Mouse (Mus musculus) spleen, adult 2 months (tissue): Measurements from ENCODE around the gene Ulk4. TPM values are rescaled to one million over a fixed set of nuclear protein-coding genes. Genes with fewer than 3 reads are reported as not detected.
"Not testable (repeated sequence)": the region's sequence is repeated elsewhere in the genome, so short reads cannot be mapped to it uniquely, and the experiment has no call there.

ENCODE experiments used
- DNase-seq, 2 experiments: peaks; one replicate each; pipeline versions ENCODE4 v3.0.0 to v3.0.0-alpha.2; 2012 to 2021; ENCODE audit warnings: low spot score in 2 of 2, low read depth in 1 of 2
- H3K27ac ChIP-seq: fragments of 200-500 bp; 2 replicates; pipeline ENCODE4 v1.5.1; 2012; ENCODE audit warnings: low read length, inconsistent platforms; ENCODE audit not compliant: insufficient read depth
- H3K27me3 ChIP-seq: fragments of 200-500 bp; 2 replicates; pipeline ENCODE4 v1.6.1; 2012; ENCODE audit warnings: mild to moderate bottlenecking, moderate library complexity, low read length, inconsistent platforms; ENCODE audit not compliant: control insufficient read depth, insufficient read depth
- H3K36me3 ChIP-seq: fragments of 200-500 bp; 2 replicates; pipeline ENCODE4 v1.6.1; 2012; ENCODE audit warnings: mild to moderate bottlenecking, low read length, inconsistent platforms; ENCODE audit not compliant: control insufficient read depth, insufficient read depth
- H3K4me1 ChIP-seq: fragments of 200-500 bp; 2 replicates; pipeline ENCODE4 v1.6.1; 2011; ENCODE audit warnings: inconsistent platforms; ENCODE audit not compliant: control insufficient read depth, insufficient read depth, insufficient read length
- H3K4me3 ChIP-seq: fragments of 200-500 bp; 2 replicates; pipeline ENCODE4 v1.5.1; 2011; ENCODE audit warnings: mild to moderate bottlenecking, inconsistent platforms; ENCODE audit not compliant: insufficient read depth, insufficient read length; ENCODE audit errors: extremely low read depth
- CTCF ChIP-seq: fragments of 200-500 bp; IDR thresholded peaks from 2 replicates; pipeline ENCODE4 v1.5.1; 2011; ENCODE audit warnings: mild to moderate bottlenecking, inconsistent platforms; ENCODE audit not compliant: insufficient read depth, insufficient read length, insufficient replicate concordance; ENCODE audit errors: extremely low read depth
- POLR2A ChIP-seq: fragments of 200-500 bp; IDR thresholded peaks from 2 replicates; pipeline ENCODE4 v1.6.1; 2011; ENCODE audit warnings: low read depth, low read length, inconsistent platforms
- WGBS: fragments of 180-500 bp; shearing (Covaris S2); methylation state at CpG from one replicate; pipeline ENCODE4 v1.1.7; 2018; 5-methylcytosine and 5-hydroxymethylcytosine counted together
- polyA plus RNA-seq: library from polyadenylated mRNA; depleted of rRNA; stranded (reverse); fragments of >200 nt; gene quantifications from 2 replicates; pipeline ENCODE4 v1.2.3, GENCODE M21; 2012

The Ulk4 gene
- polyA plus RNA-seq, 1 experiment = 0.39 TPM

DNA sequence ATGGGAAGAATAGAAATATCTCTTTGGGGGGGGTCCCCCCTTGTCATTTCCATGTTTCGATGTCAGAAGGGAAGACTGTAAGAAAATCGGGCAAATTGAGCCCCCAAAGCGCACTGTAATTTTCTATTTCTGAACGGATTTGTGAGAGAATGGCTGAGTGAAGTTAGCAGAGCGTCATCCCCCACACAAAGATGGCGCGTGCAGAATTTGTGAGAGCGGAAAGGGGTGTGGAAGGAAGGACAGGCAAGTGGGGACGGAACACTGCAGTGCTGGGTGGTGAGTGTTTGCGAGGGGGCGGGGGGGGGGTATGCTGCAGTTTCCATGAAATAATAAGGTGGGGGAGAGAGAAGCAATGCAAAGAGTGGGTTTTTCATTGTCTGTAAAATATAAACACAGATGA, 347.9 kb downstream of the Ulk4 start, which contains the start of gene Ctnnb1:
Gene Ctnnb1, plus strand, starts transcription at position 136 of the 400 bp plus-strand sequence.
- Histone ChIP-seq H3K27ac (no peak within 1 kb of the TSS), H3K4me1 (no peaks in the 10 kb centered on the region), H3K27me3 (no peaks in the 10 kb centered on the region), H3K4me3 (no peak within 1 kb of the TSS), H3K36me3 (no peaks in the 10 kb centered on the region)
- WGBS = 95% methylated on average over 11 of the region's 11 CpGs
- no peak for TF ChIP-seq POLR2A
- TF ChIP-seq CTCF = no peak
- DNase-seq = no peak

DNA sequence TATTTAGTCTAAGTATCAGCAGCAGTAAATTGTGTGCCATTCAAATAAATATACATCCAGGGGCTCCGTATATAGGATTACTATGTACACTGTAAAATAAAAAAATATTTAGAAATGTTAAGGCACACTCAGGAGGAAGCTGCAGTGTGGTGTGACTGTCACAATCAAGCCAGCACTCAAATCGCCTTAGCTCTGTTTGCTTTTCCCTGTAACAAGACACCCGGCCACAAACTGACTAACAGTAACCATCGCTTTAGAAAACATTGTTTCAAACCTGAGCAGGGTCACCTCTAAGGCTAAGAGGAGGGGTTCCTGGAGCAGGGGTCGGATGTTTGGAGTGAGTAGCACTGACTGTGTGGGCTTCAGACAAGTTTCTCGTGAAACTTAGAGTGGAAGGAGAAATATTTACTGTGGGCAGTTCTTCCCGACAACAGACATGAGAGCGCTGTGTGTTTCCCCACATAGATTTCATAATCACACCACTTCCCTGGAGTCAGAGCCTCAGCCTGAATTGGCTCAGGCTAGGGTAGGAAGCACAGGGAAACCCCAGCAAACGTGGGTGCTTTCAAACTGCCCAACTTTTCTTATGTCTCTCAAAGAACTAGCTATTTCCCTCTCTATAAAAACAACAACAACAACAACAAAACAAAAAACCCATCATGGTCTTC, 349.9 kb downstream of the Ulk4 start:
- no peak overlapping the region for H3K27ac ChIP-seq
- 70% methylated on average over 9 of the region's 9 CpGs for WGBS
- H3K36me3 ChIP-seq = no peaks in the 10 kb centered on the region
- H3K4me3 ChIP-seq = no peak overlapping the region
- TF ChIP-seq POLR2A = no peak
- TF ChIP-seq CTCF = no peak
- no peak for DNase-seq
- H3K27me3 ChIP-seq = no peaks in the 10 kb centered on the region
- peaks cover 6% of the 10 kb centered on the region; the same call in 1 of the 2 replicates for H3K4me1 ChIP-seq

DNA sequence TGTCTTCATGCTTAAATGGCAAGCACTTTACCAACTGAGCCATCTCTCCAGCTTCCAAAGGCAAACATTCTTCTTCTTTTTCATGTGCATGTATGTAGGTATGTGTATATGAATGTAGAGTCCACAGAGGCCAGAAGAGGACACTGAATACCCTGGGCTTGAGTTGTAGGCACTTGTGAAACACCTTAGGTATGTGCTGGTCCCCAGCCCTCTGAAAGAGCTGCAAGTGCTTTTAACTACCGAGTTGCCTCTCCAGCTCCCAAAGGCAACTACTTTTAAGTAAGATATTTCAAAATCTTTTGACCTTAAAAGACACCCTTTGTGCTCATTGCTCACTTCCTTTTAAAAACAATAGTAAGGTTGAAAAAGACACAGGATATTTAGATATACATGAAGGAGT, 350.9 kb downstream of the Ulk4 start:
- WGBS = 57% methylated on average over 1 of the region's 1 CpGs
- no peaks in the 10 kb centered on the region for H3K27me3 ChIP-seq
- H3K4me3 ChIP-seq = no peak overlapping the region
- peaks cover 6% of the 10 kb centered on the region; the same call in 1 of the 2 replicates for H3K4me1 ChIP-seq
- no peak overlapping the region for H3K27ac ChIP-seq
- no peaks in the 10 kb centered on the region for H3K36me3 ChIP-seq
- no peak for DNase-seq
- TF ChIP-seq POLR2A = no peak
- no peak for TF ChIP-seq CTCF

DNA sequence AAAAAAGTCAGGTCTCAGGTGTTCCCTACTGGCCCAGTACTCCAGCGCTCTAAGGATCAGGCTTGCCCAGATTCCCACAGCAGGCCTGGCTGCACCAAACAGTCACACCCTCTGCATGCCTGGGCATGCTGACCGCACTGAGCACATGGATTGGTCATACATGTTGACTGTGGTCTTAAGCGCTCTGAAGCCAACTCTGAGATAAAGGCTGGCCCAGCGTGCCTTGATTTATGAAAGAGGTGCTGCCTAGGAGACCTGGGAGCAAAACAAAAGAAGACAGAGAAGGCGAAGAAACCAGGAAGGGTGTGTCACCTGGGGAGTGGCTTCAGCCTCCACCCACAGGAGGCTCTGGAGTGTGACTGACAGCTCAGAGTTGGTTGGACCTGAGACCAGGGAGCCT, 357.9 kb downstream of the Ulk4 start:
- Histone ChIP-seq H3K27ac (no peak overlapping the region), H3K4me3 (no peak overlapping the region), H3K36me3 (no peaks in the 10 kb centered on the region), H3K27me3 (no peaks in the 10 kb centered on the region), H3K4me1 (peaks cover 11% of the 10 kb centered on the region; the same call in 1 of the 2 replicates)
- WGBS = 75% methylated on average over 5 of the region's 5 CpGs
- TF ChIP-seq POLR2A = no peak
- no peak for TF ChIP-seq CTCF
- DNase-seq = no peak

DNA sequence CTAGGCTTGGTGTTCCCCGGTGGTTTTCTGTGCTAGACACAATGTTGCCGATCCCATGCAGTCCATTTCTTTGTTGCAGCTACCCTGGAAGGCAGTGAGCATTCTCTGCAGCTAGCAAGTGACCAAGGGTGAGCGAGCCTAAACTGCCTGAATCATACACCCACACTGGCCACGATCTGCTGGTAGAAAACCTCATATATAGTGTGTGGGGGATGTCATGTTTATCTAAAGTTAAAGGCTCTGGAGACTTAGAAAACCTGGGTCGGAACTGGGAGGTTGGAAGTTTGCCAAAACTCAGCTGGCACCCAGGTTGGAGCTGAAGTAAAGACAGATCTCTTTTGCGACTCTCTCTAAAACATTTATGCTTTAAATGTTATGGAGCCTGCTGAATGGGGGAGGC, 358.4 kb downstream of the Ulk4 start:
- no peak overlapping the region for H3K27ac ChIP-seq
- no peak overlapping the region for H3K4me3 ChIP-seq
- H3K36me3 ChIP-seq = no peaks in the 10 kb centered on the region
- 61% methylated on average over 6 of the region's 6 CpGs for WGBS
- TF ChIP-seq CTCF (no peak), POLR2A (no peak)
- H3K4me1 ChIP-seq = peaks cover 8% of the 10 kb centered on the region; the same call in 1 of the 2 replicates
- no peak for DNase-seq
- no peaks in the 10 kb centered on the region for H3K27me3 ChIP-seq

DNA sequence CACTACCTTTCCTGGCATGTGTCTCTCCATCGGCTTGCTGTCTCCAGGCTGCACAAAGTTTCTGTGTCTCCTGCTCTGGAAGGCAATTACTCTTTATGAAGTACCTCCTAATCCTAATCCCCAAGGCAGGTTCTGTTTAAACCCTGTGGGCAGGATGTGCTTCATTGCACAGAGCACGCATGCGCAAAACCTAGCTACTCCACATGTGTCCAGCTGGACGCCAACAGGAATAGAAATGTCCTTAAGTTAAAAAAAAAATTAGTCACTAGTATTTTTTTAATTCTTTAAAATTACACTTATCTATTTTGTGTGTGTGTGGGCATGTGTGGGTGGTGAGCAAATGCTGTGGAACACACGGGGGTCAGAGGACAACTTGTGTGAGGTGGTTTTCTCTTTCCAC, 358.8 kb downstream of the Ulk4 start:
- H3K4me3 ChIP-seq = no peak overlapping the region
- DNase-seq = no peak
- no peaks in the 10 kb centered on the region for H3K27me3 ChIP-seq
- H3K36me3 ChIP-seq = no peaks in the 10 kb centered on the region
- H3K4me1 ChIP-seq = peaks cover 5% of the 10 kb centered on the region; the same call in 1 of the 2 replicates
- 86% methylated on average over 5 of the region's 5 CpGs for WGBS
- H3K27ac ChIP-seq = no peak overlapping the region
- TF ChIP-seq CTCF (no peak), POLR2A (no peak)

DNA sequence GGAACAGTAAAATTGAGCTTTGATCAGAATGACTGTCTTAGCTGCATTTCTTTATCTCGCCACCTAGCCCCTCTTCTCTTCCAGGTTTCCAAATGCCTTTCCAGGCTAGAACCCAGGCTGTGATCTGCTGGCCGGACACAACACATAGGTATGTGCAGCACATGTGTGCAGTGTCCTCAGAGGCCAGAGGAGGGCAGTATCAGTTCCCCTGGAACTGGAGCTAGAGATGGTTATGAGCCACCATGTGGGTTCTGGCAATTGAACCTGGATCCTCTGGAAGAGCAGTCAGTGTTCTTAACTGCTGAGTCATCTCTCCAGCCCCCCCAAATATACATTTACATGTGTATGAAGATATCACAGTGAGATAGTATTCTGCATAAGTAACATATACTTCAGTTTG, 359.4 kb downstream of the Ulk4 start:
- not testable (repeated sequence) for DNase-seq, H3K27me3 ChIP-seq, H3K4me1 ChIP-seq, H3K27ac ChIP-seq, H3K4me3 ChIP-seq, H3K36me3 ChIP-seq
- 96% methylated on average over 2 of the region's 2 CpGs for WGBS
